Mouse (Mus musculus) forebrain, embryonic 16.5 days (tissue): ENCODE measurements around the gene Ckmt1. TPM values are rescaled to one million over a fixed set of nuclear protein-coding genes. Genes with fewer than 3 reads are reported as not detected.
A peak's percentile ranks its signal among the peaks of the same experiment; 100 is the strongest.
"Not testable (repeated sequence)": the region's sequence is repeated elsewhere in the genome, so short reads cannot be mapped to it uniquely, and the experiment has no call there.

ENCODE experiments used
- ATAC-seq: fragments of 200-750 bp; cut with Nextera tagmentation; 2 replicates; pipeline ENCODE4 v1.8.0; 2017; ENCODE audit warnings: mild to moderate bottlenecking, moderate library complexity
- H3K27ac ChIP-seq: fragments of 300-500 bp; sonication (generic); 2 replicates; pipeline ENCODE4 v1.5.1; 2014; ENCODE audit warnings: low read length, control low read depth
- H3K27me3 ChIP-seq: fragments of 300-500 bp; sonication (generic); replicated peaks from 2 replicates; pipeline ENCODE4 v1.6.1; 2014; ENCODE audit warnings: low read length; ENCODE audit not compliant: control insufficient read depth, insufficient read depth
- H3K36me3 ChIP-seq: fragments of 300-500 bp; sonication (generic); 2 replicates; pipeline ENCODE4 v1.6.1; 2014; ENCODE audit not compliant: control insufficient read depth, insufficient read depth
- H3K4me1 ChIP-seq: fragments of 300-500 bp; sonication (generic); replicated peaks from 2 replicates; pipeline ENCODE4 v1.6.1; 2014; ENCODE audit warnings: low read length; ENCODE audit not compliant: control insufficient read depth, insufficient read depth
- H3K4me2 ChIP-seq: fragments of 300-500 bp; sonication (generic); 2 replicates; pipeline ENCODE4 v1.6.1; 2014; ENCODE audit warnings: mild to moderate bottlenecking, low read length, control low read depth
- H3K4me3 ChIP-seq: fragments of 300-500 bp; sonication (generic); replicated peaks from 2 replicates; pipeline ENCODE4 v1.5.1; 2014; ENCODE audit warnings: mild to moderate bottlenecking, low read length, control low read depth
- H3K9ac ChIP-seq: fragments of 300-500 bp; sonication (generic); replicated peaks from 2 replicates; pipeline ENCODE4 v1.6.1; 2014; ENCODE audit warnings: low read depth, low read length, control low read depth
- H3K9me3 ChIP-seq: fragments of 300-500 bp; sonication (generic); 2 replicates; pipeline ENCODE4 v1.6.1; 2016; ENCODE audit warnings: low read length; ENCODE audit not compliant: control insufficient read depth
- WGBS: fragments of 180-500 bp; shearing (Covaris S2); extraction: QIAGEN DNeasy Blood & Tissue Kit; methylation state at CpG from one replicate; pipeline ENCODE4 v1.1.7; 2014; 5-methylcytosine and 5-hydroxymethylcytosine counted together
- polyA plus RNA-seq: library from polyadenylated mRNA; unstranded; fragments of >200 nt; fragmentation: Nextera tagmentation; extraction: Ambion mirVana; gene quantifications from 2 replicates; pipeline ENCODE4 v1.2.1, GENCODE M21; 2015

The Ckmt1 gene
- polyA plus RNA-seq, 1 experiment from 2014 or later = 35.7 TPM

GRCm38 (mm10) chr2:121386961-121387575 lies 29.6 kb downstream of the Ckmt1 start, which contains the start of gene Strc:
Strc (minus strand) TSS chr2:121387168.
- not testable (repeated sequence) for H3K27me3 ChIP-seq, H3K4me3 ChIP-seq, H3K9ac ChIP-seq, H3K27ac ChIP-seq, H3K36me3 ChIP-seq, ATAC-seq, H3K4me2 ChIP-seq, H3K4me1 ChIP-seq, H3K9me3 ChIP-seq
- WGBS = 99% methylated on average over 14 of the region's 17 CpGs

GRCm38 (mm10) chr2:121396624-121397023 lies 39.1 kb downstream of the Ckmt1 start:
- Histone ChIP-seq H3K4me2 (no peak overlapping the region), H3K9ac (no peak overlapping the region), H3K36me3 (no peaks in the 10 kb centered on the region; the same call in 1 of the 2 replicates), H3K4me3 (no peak overlapping the region), H3K9me3 (no peaks in the 10 kb centered on the region), H3K27ac (no peak overlapping the region), H3K4me1 (no peaks in the 10 kb centered on the region), H3K27me3 (no peaks in the 10 kb centered on the region; the same call in 1 of the 2 replicates)
- 13% methylated on average over 8 of the region's 8 CpGs for WGBS
- ATAC-seq = no peak

GRCm38 (mm10) chr2:121403296-121403695 lies 45.8 kb downstream of the Ckmt1 start:
- H3K36me3 ChIP-seq = no peaks in the 10 kb centered on the region
- no peak overlapping the region for H3K4me2 ChIP-seq
- H3K4me1 ChIP-seq = no peaks in the 10 kb centered on the region
- no peak overlapping the region for H3K27ac ChIP-seq
- H3K4me3 ChIP-seq = no peak overlapping the region
- no peaks in the 10 kb centered on the region for H3K9me3 ChIP-seq
- no peak for ATAC-seq
- no peak overlapping the region for H3K9ac ChIP-seq
- no peaks in the 10 kb centered on the region; the same call in 1 of the 2 replicates for H3K27me3 ChIP-seq

- no peak for ATAC-seq
- Histone ChIP-seq H3K4me1 (peaks cover 8% of the 10 kb centered on the region; the same call in 1 of the 2 replicates), H3K4me3 (no peak overlapping the region), H3K36me3 (no peaks in the 10 kb centered on the region), H3K9ac (no peak overlapping the region), H3K27ac (no peak overlapping the region), H3K9me3 (no peaks in the 10 kb centered on the region), H3K4me2 (no peak overlapping the region), H3K27me3 (no peaks in the 10 kb centered on the region)
- WGBS = 33% methylated on average over 4 of the region's 4 CpGs
Measured at GRCm38 (mm10) chr2:121408160-121408559, 50.6 kb downstream of the Ckmt1 start.

- ATAC-seq = no peak
- H3K9ac ChIP-seq = peak overlapping the region; percentile 92
- WGBS = 13% methylated on average over 4 of the region's 4 CpGs
- no peaks in the 10 kb centered on the region for H3K27me3 ChIP-seq
- no peaks in the 10 kb centered on the region; the same call in 1 of the 2 replicates for H3K36me3 ChIP-seq
- peak overlapping the region; percentile 74 for H3K4me3 ChIP-seq
- H3K4me2 ChIP-seq = peak overlapping the region; percentile 51
- H3K9me3 ChIP-seq = no peaks in the 10 kb centered on the region
- H3K4me1 ChIP-seq = peaks cover 25% of the 10 kb centered on the region
- peak overlapping the region; percentile 98 for H3K27ac ChIP-seq
Measured at GRCm38 (mm10) chr2:121412843-121413386, 55.4 kb downstream of the Ckmt1 start.

Other genes with a start within 250 kb of the Ckmt1 start
- not detected in 2 replicates for gene Tgm7, start 247.9 kb upstream of the Ckmt1 start, polyA plus RNA-seq
- gene Adal, start 217.3 kb upstream of the Ckmt1 start, polyA plus RNA-seq = 36.1 and 37.1 TPM in 2 replicates
- gene Lcmt2, start 217.1 kb upstream of the Ckmt1 start, polyA plus RNA-seq = 23.5 and 23.9 TPM in 2 replicates
- 58.9 and 73.8 TPM in 2 replicates for gene Tubgcp4, start 187.1 kb upstream of the Ckmt1 start, polyA plus RNA-seq
- gene Zscan29, start 186.6 kb upstream of the Ckmt1 start, polyA plus RNA-seq = 9.3 and 11.5 TPM in 2 replicates
- gene Trp53bp1, start 86.3 kb upstream of the Ckmt1 start, polyA plus RNA-seq = 181 and 209 TPM in 2 replicates
- gene Map1a, start 68.1 kb upstream of the Ckmt1 start, polyA plus RNA-seq = 10.9 and 13.3 TPM in 2 replicates
- gene Ppip5k1, start 2.3 kb upstream of the Ckmt1 start, polyA plus RNA-seq = 14.3 and 22.4 TPM in 2 replicates
- not detected in 2 replicates for gene Strc, start 29.5 kb downstream of the Ckmt1 start, polyA plus RNA-seq
- gene Pdia3, start 56.1 kb downstream of the Ckmt1 start, polyA plus RNA-seq = 334 and 342 TPM in 2 replicates
- 4.5 and 7.5 TPM in 2 replicates for gene Catsper2, start 56.1 kb downstream of the Ckmt1 start, polyA plus RNA-seq
- 2.3 and 2.5 TPM in 2 replicates for gene Ell3, start 86.6 kb downstream of the Ckmt1 start, polyA plus RNA-seq
- gene Serf2, start 91.5 kb downstream of the Ckmt1 start, polyA plus RNA-seq = 254 and 305 TPM in 2 replicates
- 105 and 108 TPM in 2 replicates for gene Hypk, start 95.6 kb downstream of the Ckmt1 start, polyA plus RNA-seq
- 1.6 and 1.7 TPM in 2 replicates for gene Serinc4, start 99.1 kb downstream of the Ckmt1 start, polyA plus RNA-seq
- 78.6 and 82.6 TPM in 2 replicates for gene Mfap1b, start 116.4 kb downstream of the Ckmt1 start, polyA plus RNA-seq
- gene Mfap1a, start 149.0 kb downstream of the Ckmt1 start, polyA plus RNA-seq = 34.0 and 35.2 TPM in 2 replicates
- 5.5 and 6.5 TPM in 2 replicates for gene Wdr76, start 149.0 kb downstream of the Ckmt1 start, polyA plus RNA-seq